In the genomic region with DNA sequence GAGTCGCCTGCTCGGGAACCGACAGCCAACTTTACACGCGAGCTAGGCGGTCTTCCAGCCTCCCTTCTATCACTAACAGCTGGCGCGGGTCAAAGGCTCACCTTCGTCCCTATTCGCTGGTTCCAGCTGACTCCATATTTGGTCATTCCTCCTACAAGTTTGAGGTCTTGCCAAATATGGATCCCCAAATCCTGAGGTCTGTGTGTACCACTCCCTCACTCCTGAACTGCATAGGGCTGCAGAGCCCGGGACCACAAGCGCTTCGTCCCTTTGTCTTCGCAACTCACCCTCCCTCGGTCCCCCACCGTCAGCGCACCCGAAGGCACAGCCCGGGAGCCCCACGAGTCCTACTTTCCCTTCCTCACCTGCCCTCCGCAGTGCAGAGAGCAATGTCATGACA, we compare ENCODE assay signal across 7 mouse cellular contexts. TPM values are rescaled to one million over a fixed set of nuclear protein-coding genes. Genes with fewer than 3 reads are reported as not detected.
DNase-seq lines count a peak whose midpoint lies in the region; ATAC-seq and TF ChIP-seq lines count a peak whose summit lies in the region.

No protein-coding gene starts in this region.

- peak overlapping the region; percentile 98 for H3K27ac ChIP-seq in intestine, embryonic 15.5 days
- peak overlapping the region; percentile 98 for H3K27ac ChIP-seq in limb, embryonic 10.5 days
- H3K27ac ChIP-seq in midbrain, embryonic 12.5 days (replicated peaks): peak overlapping the region; percentile 89
- H3K27ac ChIP-seq in small intestine, adult 2 months (ENCODE audit: insufficient read depth, low read depth, low read length): peak overlapping the region; percentile 88

- H3K4me1 ChIP-seq in intestine, embryonic 15.5 days (replicated peaks): no peaks in the 10 kb centered on the region
- peaks cover 9% of the 10 kb centered on the region; the same call in 1 of the 2 replicates for H3K4me1 ChIP-seq in limb, embryonic 10.5 days
- peaks cover 12% of the 10 kb centered on the region; the same call in 1 of the 2 replicates for H3K4me1 ChIP-seq in midbrain, embryonic 12.5 days
- no peaks in the 10 kb centered on the region for H3K4me1 ChIP-seq in small intestine, adult 2 months (ENCODE audit: control insufficient read depth, insufficient read depth, insufficient read length, low read length)

- H3K4me2 ChIP-seq in intestine, embryonic 15.5 days (replicated peaks): peak overlapping the region; percentile 56
- H3K4me2 ChIP-seq in midbrain, embryonic 12.5 days (replicated peaks): peak overlapping the region; percentile 65

- no peak for TF ChIP-seq POLR2A in small intestine, adult 2 months (IDR thresholded peaks at IDR 0.05; ENCODE audit: low read depth, low read length)

- no peaks in the 10 kb centered on the region for H3K36me3 ChIP-seq in intestine, embryonic 15.5 days
- H3K36me3 ChIP-seq in limb, embryonic 10.5 days: peaks cover 25% of the 10 kb centered on the region
- H3K36me3 ChIP-seq in midbrain, embryonic 12.5 days: peaks cover 16% of the 10 kb centered on the region
- peaks cover 8% of the 10 kb centered on the region for H3K36me3 ChIP-seq in small intestine, adult 2 months (ENCODE audit: control insufficient read depth, insufficient read depth, low read length)

- no peak for TF ChIP-seq CTCF in small intestine, adult 2 months (IDR thresholded peaks at IDR 0.05; ENCODE audit: extremely low read depth, insufficient read length, insufficient replicate concordance, low read depth, low read length)

- H3K9me3 ChIP-seq in intestine, embryonic 15.5 days: no peaks in the 10 kb centered on the region
- H3K9me3 ChIP-seq in limb, embryonic 10.5 days (replicated peaks): no peaks in the 10 kb centered on the region
- H3K9me3 ChIP-seq in midbrain, embryonic 12.5 days: no peaks in the 10 kb centered on the region

- H3K9ac ChIP-seq in intestine, embryonic 15.5 days: peak overlapping the region; percentile 86
- peak overlapping the region; percentile 81 for H3K9ac ChIP-seq in midbrain, embryonic 12.5 days (replicated peaks)

- ATAC-seq in intestine, embryonic 15.5 days: peak; percentile 83
- ATAC-seq in midbrain, embryonic 12.5 days (ENCODE audit: low FRiP score, low read depth): peak; percentile 85

- no peaks in the 10 kb centered on the region for H3K27me3 ChIP-seq in intestine, embryonic 15.5 days (replicated peaks)
- no peaks in the 10 kb centered on the region for H3K27me3 ChIP-seq in limb, embryonic 10.5 days (ENCODE audit: low read depth, poor library complexity, severe bottlenecking)
- H3K27me3 ChIP-seq in midbrain, embryonic 12.5 days: no peaks in the 10 kb centered on the region
- H3K27me3 ChIP-seq in small intestine, adult 2 months (ENCODE audit: control insufficient read depth, insufficient read depth, low read length): no peaks in the 10 kb centered on the region

- peak overlapping the region; percentile 74 for H3K4me3 ChIP-seq in intestine, embryonic 15.5 days (replicated peaks)
- H3K4me3 ChIP-seq in limb, embryonic 10.5 days: peak overlapping the region; percentile 77
- peak overlapping the region; percentile 77 for H3K4me3 ChIP-seq in midbrain, embryonic 12.5 days
- H3K4me3 ChIP-seq in small intestine, adult 2 months (ENCODE audit: low read depth, low read length): peak overlapping the region; percentile 86

- DNase-seq in adrenal gland, postnatal 14 days: peak; percentile 84
- DNase-seq in embryo, embryonic 9.5 days (ENCODE audit: extremely low spot score): peak; percentile 83
- DNase-seq in gastrocnemius, postnatal 4 days (ENCODE audit: low spot score in 2 of 2): peak; percentile 48 to 81
- peak; percentile 85 for DNase-seq in limb, embryonic 10.5 days (ENCODE audit: low spot score)

- under 1% methylated on average over 21 of the region's 21 CpGs for WGBS in intestine, embryonic 15.5 days
- under 1% methylated on average over 21 of the region's 21 CpGs for WGBS in limb, embryonic 10.5 days
- under 1% methylated on average over 21 of the region's 21 CpGs for WGBS in midbrain, embryonic 12.5 days
- 1% methylated on average over 21 of the region's 21 CpGs for WGBS in small intestine, adult 2 months

RNA-seq across cellular contexts. Expression of a gene that starts 0.8 kb away (rescaled TPM):
- total RNA-seq in adrenal gland, postnatal 14 days (2021): 30.6 and 37.8 TPM in 2 replicates
- 10 to 100 TPM; 41.6 to 47.7 TPM for total RNA-seq in gastrocnemius, postnatal 4 days (2021)
- 162 and 194 TPM in 2 replicates for polyA plus RNA-seq in intestine, embryonic 15.5 days (2015; fragmentation: Nextera tagmentation; extraction: Ambion mirVana)
- polyA plus RNA-seq in limb, embryonic 10.5 days (2016; fragmentation: Nextera tagmentation; extraction: Ambion mirVana): 158 and 163 TPM in 2 replicates
- 144 and 151 TPM in 2 replicates for polyA plus RNA-seq in midbrain, embryonic 12.5 days (2016; fragmentation: Nextera tagmentation; extraction: Ambion mirVana)
- 1.4 and 2.4 TPM in 2 replicates for polyA plus RNA-seq in small intestine, adult 2 months (2012; rRNA removed)

RNA-seq across cellular contexts. Expression of a gene that starts 33.3 kb away (rescaled TPM):
- 31.1 and 35.7 TPM in 2 replicates for total RNA-seq in adrenal gland, postnatal 14 days (2021)
- 10 to 100 TPM; 50.5 to 57.2 TPM for total RNA-seq in gastrocnemius, postnatal 4 days (2021)
- polyA plus RNA-seq in intestine, embryonic 15.5 days (2015; fragmentation: Nextera tagmentation; extraction: Ambion mirVana): 14.8 and 15.1 TPM in 2 replicates
- polyA plus RNA-seq in limb, embryonic 10.5 days (2016; fragmentation: Nextera tagmentation; extraction: Ambion mirVana): 17.8 and 18.3 TPM in 2 replicates
- polyA plus RNA-seq in midbrain, embryonic 12.5 days (2016; fragmentation: Nextera tagmentation; extraction: Ambion mirVana): 17.8 and 20.6 TPM in 2 replicates
- polyA plus RNA-seq in small intestine, adult 2 months (2012; rRNA removed): 9.8 and 15.5 TPM in 2 replicates

Comparison
In these comparisons a context has a peak if more than half of its experiments do, and no peak if none do; other contexts are left out.
1. Peak in every context shown above with its lines: DNase-seq, ATAC-seq, H3K4me3 ChIP-seq and H3K27ac ChIP-seq.
2. RNA of a gene that starts 0.8 kb away (polyA plus RNA-seq): 162 to 194 TPM in intestine, embryonic 15.5 days, 158 to 163 TPM in limb, embryonic 10.5 days and 144 to 151 TPM in midbrain, embryonic 12.5 days; 1.4 to 2.4 TPM in small intestine, adult 2 months; every median in the first group is over 10 times any median in the second.